Mouse (Mus musculus) lung, adult 2 months (tissue): ENCODE measurements around the gene Kcnq5. TPM values are rescaled to one million over a fixed set of nuclear protein-coding genes. Genes with fewer than 3 reads are reported as not detected.
"Not testable (repeated sequence)": the region's sequence is repeated elsewhere in the genome, so short reads cannot be mapped to it uniquely, and the experiment has no call there.

Experiments
- DNase-seq: peaks from one replicate; pipeline ENCODE4 v3.0.0; 2022
- H3K4me1 ChIP-seq: fragments of 200-500 bp; 2 replicates; pipeline ENCODE4 v1.6.1; 2011; ENCODE audit warnings: low read length; ENCODE audit not compliant: control insufficient read depth, insufficient read depth
- H3K4me3 ChIP-seq: fragments of 200-500 bp; replicated peaks from 2 replicates; pipeline ENCODE3; 2011; ENCODE audit warnings: low read depth, mild to moderate bottlenecking, control low read depth, low read length; ENCODE audit errors: extremely low read depth
- CTCF ChIP-seq: fragments of 200-500 bp; IDR thresholded peaks from 2 replicates; pipeline ENCODE4 v1.5.1; 2011; ENCODE audit warnings: mild to moderate bottlenecking, low read length, control low read depth; ENCODE audit not compliant: insufficient read depth
- POLR2A ChIP-seq: fragments of 200-500 bp; IDR thresholded peaks from 2 replicates; pipeline ENCODE4 v1.6.1; 2011; ENCODE audit warnings: low read depth, mild to moderate bottlenecking, control low read depth, low read length, borderline replicate concordance; ENCODE audit errors: extremely low read depth
- WGBS: fragments of 180-500 bp; shearing (Covaris S2); methylation state at CpG from one replicate; pipeline ENCODE4 v1.1.7; 2018; 5-methylcytosine and 5-hydroxymethylcytosine counted together
- polyA plus RNA-seq: library from polyadenylated mRNA; depleted of rRNA; stranded (reverse); fragments of >200 nt; gene quantifications from 2 replicates; pipeline ENCODE4 v1.2.3, GENCODE M21; 2012

Kcnq5 gene
- polyA plus RNA-seq, 1 experiment = 2.5 TPM

- Histone ChIP-seq H3K4me3 (no peak overlapping the region), H3K4me1 (no peaks in the 10 kb centered on the region)
- 83% methylated on average over 5 of the region's 5 CpGs for WGBS
- no peak for TF ChIP-seq CTCF
- TF ChIP-seq POLR2A = no peak
- DNase-seq = no peak
Observed at GRCm38 (mm10) chr1:21777560-21777959, 184.2 kb downstream of the Kcnq5 start.

GRCm38 (mm10) chr1:21773931-21774330 lies 187.8 kb downstream of the Kcnq5 start:
- no peak for TF ChIP-seq CTCF
- TF ChIP-seq POLR2A = no peak
- H3K4me1 ChIP-seq = no peaks in the 10 kb centered on the region
- WGBS = 59% methylated on average over 5 of the region's 5 CpGs
- no peak overlapping the region for H3K4me3 ChIP-seq
- no peak for DNase-seq

GRCm38 (mm10) chr1:21770494-21770893 lies 191.2 kb downstream of the Kcnq5 start:
- WGBS = 65% methylated on average over 1 of the region's 1 CpGs
- TF ChIP-seq CTCF (no peak), POLR2A (no peak)
- no peaks in the 10 kb centered on the region for H3K4me1 ChIP-seq
- no peak overlapping the region for H3K4me3 ChIP-seq
- no peak for DNase-seq

GRCm38 (mm10) chr1:21749297-21749696 lies 212.4 kb downstream of the Kcnq5 start:
- Histone ChIP-seq H3K4me3 (no peak overlapping the region), H3K4me1 (no peaks in the 10 kb centered on the region)
- TF ChIP-seq CTCF (no peak), POLR2A (no peak)
- no peak for DNase-seq
- WGBS = 74% methylated on average over 1 of the region's 1 CpGs

GRCm38 (mm10) chr1:21729131-21729530 lies 232.6 kb downstream of the Kcnq5 start:
- WGBS = 14% methylated on average over 1 of the region's 1 CpGs
- Histone ChIP-seq H3K4me3 (no peak overlapping the region), H3K4me1 (no peaks in the 10 kb centered on the region)
- TF ChIP-seq CTCF = no peak
- DNase-seq = no peak

GRCm38 (mm10) chr1:21723231-21723630 lies 238.5 kb downstream of the Kcnq5 start:
- 56% methylated on average over 2 of the region's 2 CpGs for WGBS
- not testable (repeated sequence) for H3K4me3 ChIP-seq, DNase-seq, H3K4me1 ChIP-seq

GRCm38 (mm10) chr1:21721246-21721645 lies 240.5 kb downstream of the Kcnq5 start:
- TF ChIP-seq CTCF = no peak
- H3K4me1 ChIP-seq = no peaks in the 10 kb centered on the region
- DNase-seq = no peak

GRCm38 (mm10) chr1:21714816-21715215 lies 246.9 kb downstream of the Kcnq5 start:
- no peak for DNase-seq
- no peaks in the 10 kb centered on the region for H3K4me1 ChIP-seq
- no peak for TF ChIP-seq POLR2A
- no peak for TF ChIP-seq CTCF
- H3K4me3 ChIP-seq = no peak overlapping the region
- WGBS = 73% methylated on average over 3 of the region's 3 CpGs

More at GRCm38 (mm10) chr1:21721246-21721645, 240.5 kb downstream of the Kcnq5 start:
- H3K4me3 ChIP-seq = no peak overlapping the region

- WGBS = 50% methylated on average over 2 of the region's 2 CpGs
- no peak for DNase-seq
- Histone ChIP-seq H3K4me1 (no peaks in the 10 kb centered on the region), H3K4me3 (no peak overlapping the region)
- no peak for TF ChIP-seq CTCF
- TF ChIP-seq POLR2A = no peak
Observed at GRCm38 (mm10) chr1:21712711-21713110, 249.0 kb downstream of the Kcnq5 start.

- TF ChIP-seq POLR2A (no peak), CTCF (no peak)
- Histone ChIP-seq H3K4me3 (no peak overlapping the region), H3K4me1 (no peaks in the 10 kb centered on the region)
- WGBS = 46% methylated on average over 2 of the region's 2 CpGs
- no peak for DNase-seq
Observed at GRCm38 (mm10) chr1:21690458-21690857, 271.3 kb downstream of the Kcnq5 start.

GRCm38 (mm10) chr1:21688918-21689317 lies 272.8 kb downstream of the Kcnq5 start:
- no peak for TF ChIP-seq POLR2A
- no peak for TF ChIP-seq CTCF
- Histone ChIP-seq H3K4me1 (no peaks in the 10 kb centered on the region), H3K4me3 (no peak overlapping the region)
- WGBS = 70% methylated on average over 1 of the region's 1 CpGs
- no peak for DNase-seq
